10 mouse cellular contexts compared by ENCODE assay signal in the genomic region with DNA sequence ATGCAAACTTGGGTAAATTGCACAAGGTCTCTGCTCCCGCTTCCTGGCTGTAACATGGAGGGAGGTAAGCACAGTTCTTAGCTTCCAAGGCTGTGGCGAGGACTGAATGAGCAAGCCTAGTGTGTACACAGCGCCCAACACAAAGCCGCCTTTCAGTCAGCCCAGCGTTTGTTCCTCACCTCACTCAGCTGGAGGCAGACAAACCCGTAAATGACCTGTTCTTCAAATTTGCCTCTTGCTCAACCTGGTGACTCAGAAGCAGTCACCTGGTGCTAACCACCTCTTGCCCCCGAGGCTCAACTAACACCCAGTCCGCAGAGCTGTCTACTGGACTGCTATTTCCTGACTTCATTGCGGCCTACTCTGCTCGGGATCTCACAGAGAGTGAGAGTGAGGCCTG. TPM values are rescaled to one million over a fixed set of nuclear protein-coding genes. Genes with fewer than 3 reads are reported as not detected.
DNase-seq lines count a peak whose midpoint lies in the region; ATAC-seq and TF ChIP-seq lines count a peak whose summit lies in the region.
"Had no signal": no experiment of that assay in that cellular context is flagged by ENCODE, and none has a peak within 500 bp of the region (broad histone marks: within the 10 kb centered on the region; RNA-seq: fewer than 3 reads in every experiment).

No protein-coding gene starts in this region.

- WGBS in forebrain, postnatal 0 days, result 36% methylated on average over 10 of the region's 10 CpGs
- 66% methylated on average over 10 of the region's 10 CpGs for whole genome bisulfite sequencing in liver, embryonic 13.5 days (ENCODE audit: insufficient replicate concordance)

- peak; percentile 48 for DNase-seq in urinary bladder, postnatal 14 days (ENCODE audit: low spot score)
- DNase-seq in urinary bladder, postnatal 25 days (ENCODE audit: low spot score), result no peak
- no peak for DNase-seq in forebrain, postnatal 0 days
- DNase-seq in liver, embryonic 13.5 days, result no peak
- no peak for DNase-seq in ovary, postnatal 36 days (ENCODE audit: low spot score)
- DNase-seq in cerebellum, adult 11 months, result no peak
- DNase-seq in thymus, postnatal 0 days (ENCODE audit: low spot score), result no peak
- DNase-seq: adrenal gland, adult 8-10 months had no signal

- no peaks in the 10 kb centered on the region for H3K27me3 ChIP-seq in forebrain, postnatal 0 days (ENCODE audit: insufficient read depth, low read length)
- peaks cover 10% of the 10 kb centered on the region; the same call in 1 of the 2 replicates for H3K27me3 ChIP-seq in liver, embryonic 13.5 days
- H3K27me3 ChIP-seq: neural tube, embryonic 12.5 days had no signal

- peak overlapping the region; percentile 57; the same call in 1 of the 2 replicates for H3K27ac ChIP-seq in forebrain, postnatal 0 days (ENCODE audit: low read depth, low read length)
- H3K27ac ChIP-seq in liver, embryonic 13.5 days, result peak overlapping the region; percentile 39; the same call in 1 of the 2 replicates
- H3K27ac ChIP-seq: neural tube, embryonic 12.5 days had no signal

- H3K36me3 ChIP-seq in forebrain, postnatal 0 days (ENCODE audit: insufficient read depth), result no peaks in the 10 kb centered on the region
- no peaks in the 10 kb centered on the region for H3K36me3 ChIP-seq in liver, embryonic 13.5 days
- H3K36me3 ChIP-seq: neural tube, embryonic 12.5 days had no signal

- no peak overlapping the region for H3K9ac ChIP-seq in forebrain, postnatal 0 days
- no peak overlapping the region for H3K9ac ChIP-seq in liver, embryonic 13.5 days
- H3K9ac ChIP-seq: neural tube, embryonic 12.5 days had no signal

- no peak overlapping the region for H3K4me2 ChIP-seq in forebrain, postnatal 0 days (ENCODE audit: low read depth)
- H3K4me2 ChIP-seq in liver, embryonic 13.5 days, result no peak overlapping the region
- H3K4me2 ChIP-seq: neural tube, embryonic 12.5 days had no signal

- H3K9me3 ChIP-seq in forebrain, postnatal 0 days (ENCODE audit: low read length), result no peaks in the 10 kb centered on the region
- no peaks in the 10 kb centered on the region for H3K9me3 ChIP-seq in liver, embryonic 13.5 days (replicated peaks)
- H3K9me3 ChIP-seq: neural tube, embryonic 12.5 days had no signal

- no peak overlapping the region for H3K4me3 ChIP-seq in forebrain, postnatal 0 days (ENCODE audit: low read depth, low read length)
- no peak overlapping the region for H3K4me3 ChIP-seq in liver, embryonic 13.5 days (replicated peaks)
- H3K4me3 ChIP-seq: neural tube, embryonic 12.5 days had no signal

- TF ChIP-seq CTCF in forebrain, postnatal 0 days (IDR thresholded peaks at IDR 0.05; ENCODE audit: low read depth), result no peak

- ATAC-seq in forebrain, postnatal 0 days, result no peak
- ATAC-seq in liver, embryonic 13.5 days (ENCODE audit: low read depth), result no peak

- H3K4me1 ChIP-seq in forebrain, postnatal 0 days (ENCODE audit: insufficient read depth), result peaks cover 9% of the 10 kb centered on the region; the same call in 1 of the 2 replicates
- H3K4me1 ChIP-seq in liver, embryonic 13.5 days (replicated peaks), result peaks cover 70% of the 10 kb centered on the region

RNA-seq across cellular contexts. Expression of a gene that starts 10.1 kb away (rescaled TPM):
- 213 and 294 TPM in 2 replicates for total RNA-seq in forebrain, postnatal 0 days (2014; rRNA removed)
- 54.4 and 75.2 TPM in 2 replicates for polyA plus RNA-seq in forebrain, postnatal 0 days (2015; fragmentation: Nextera tagmentation; extraction: Ambion mirVana)
- 0.25 and 0.32 TPM in 2 replicates for polyA plus RNA-seq in liver, embryonic 13.5 days (2015; fragmentation: Nextera tagmentation; extraction: Ambion mirVana)
- polyA plus RNA-seq in thymus, postnatal 0 days (2015; fragmentation: Nextera tagmentation; extraction: Ambion mirVana), result 0.71 and 0.82 TPM in 2 replicates
- total RNA-seq: hematopoietic stem cell, adult 5-6 weeks had no signal

RNA-seq across cellular contexts. Expression of a gene that starts 21.2 kb away (rescaled TPM):
- total RNA-seq in forebrain, postnatal 0 days (2014; rRNA removed), result 7.5 and 8.6 TPM in 2 replicates
- 2.9 and 4.8 TPM in 2 replicates for polyA plus RNA-seq in forebrain, postnatal 0 days (2015; fragmentation: Nextera tagmentation; extraction: Ambion mirVana)
- 0.05 TPM in 1 of 2 replicates, not detected in the other for polyA plus RNA-seq in liver, embryonic 13.5 days (2015; fragmentation: Nextera tagmentation; extraction: Ambion mirVana)
- 0.09 TPM in 2 replicates for polyA plus RNA-seq in thymus, postnatal 0 days (2015; fragmentation: Nextera tagmentation; extraction: Ambion mirVana)
- total RNA-seq: hematopoietic stem cell, adult 5-6 weeks had no signal

RNA-seq across cellular contexts. Expression of a gene that starts 33.1 kb away (rescaled TPM):
- 3.2 and 4.1 TPM in 2 replicates for total RNA-seq in forebrain, postnatal 0 days (2014; rRNA removed)
- 1.4 and 2.9 TPM in 2 replicates for polyA plus RNA-seq in forebrain, postnatal 0 days (2015; fragmentation: Nextera tagmentation; extraction: Ambion mirVana)
- polyA plus RNA-seq in liver, embryonic 13.5 days (2015; fragmentation: Nextera tagmentation; extraction: Ambion mirVana), result 0.03 and 0.07 TPM in 2 replicates
- polyA plus RNA-seq in thymus, postnatal 0 days (2015; fragmentation: Nextera tagmentation; extraction: Ambion mirVana), result 0.15 and 0.17 TPM in 2 replicates
- total RNA-seq: hematopoietic stem cell, adult 5-6 weeks had no signal

RNA-seq across cellular contexts. Expression of a gene that starts 46.5 kb away (rescaled TPM):
- total RNA-seq in forebrain, postnatal 0 days (2014; rRNA removed), result 117 and 136 TPM in 2 replicates
- 110 and 113 TPM in 2 replicates for polyA plus RNA-seq in forebrain, postnatal 0 days (2015; fragmentation: Nextera tagmentation; extraction: Ambion mirVana)
- 15.4 and 16.8 TPM in 2 replicates for polyA plus RNA-seq in liver, embryonic 13.5 days (2015; fragmentation: Nextera tagmentation; extraction: Ambion mirVana)
- polyA plus RNA-seq in thymus, postnatal 0 days (2015; fragmentation: Nextera tagmentation; extraction: Ambion mirVana), result 24.2 and 28.4 TPM in 2 replicates

RNA-seq across cellular contexts. Expression of a gene that starts 49.7 kb away (rescaled TPM):
- total RNA-seq in forebrain, postnatal 0 days (2014; rRNA removed), result not detected in 2 replicates
- polyA plus RNA-seq in forebrain, postnatal 0 days (2015; fragmentation: Nextera tagmentation; extraction: Ambion mirVana), result not detected in 2 replicates
- 0.03 TPM in 1 of 2 replicates, not detected in the other for polyA plus RNA-seq in liver, embryonic 13.5 days (2015; fragmentation: Nextera tagmentation; extraction: Ambion mirVana)
- not detected in 2 replicates for polyA plus RNA-seq in thymus, postnatal 0 days (2015; fragmentation: Nextera tagmentation; extraction: Ambion mirVana)
- total RNA-seq: hematopoietic stem cell, adult 5-6 weeks had no signal
- polyA plus RNA-seq: neural tube, embryonic 12.5 days had no signal

Comparison
In these comparisons a context has a peak if more than half of its experiments do, and no peak if none do; other contexts are left out.
1. RNA of a gene that starts 10.1 kb away (polyA plus RNA-seq): 54.4 to 75.2 TPM in forebrain, postnatal 0 days; 0.71 to 0.82 TPM in thymus, postnatal 0 days and 0.25 to 0.32 TPM in liver, embryonic 13.5 days; every median in the first group is over 10 times any median in the second.